Mouse (Mus musculus): Measurements from ENCODE around the gene Stim2.

DNA sequence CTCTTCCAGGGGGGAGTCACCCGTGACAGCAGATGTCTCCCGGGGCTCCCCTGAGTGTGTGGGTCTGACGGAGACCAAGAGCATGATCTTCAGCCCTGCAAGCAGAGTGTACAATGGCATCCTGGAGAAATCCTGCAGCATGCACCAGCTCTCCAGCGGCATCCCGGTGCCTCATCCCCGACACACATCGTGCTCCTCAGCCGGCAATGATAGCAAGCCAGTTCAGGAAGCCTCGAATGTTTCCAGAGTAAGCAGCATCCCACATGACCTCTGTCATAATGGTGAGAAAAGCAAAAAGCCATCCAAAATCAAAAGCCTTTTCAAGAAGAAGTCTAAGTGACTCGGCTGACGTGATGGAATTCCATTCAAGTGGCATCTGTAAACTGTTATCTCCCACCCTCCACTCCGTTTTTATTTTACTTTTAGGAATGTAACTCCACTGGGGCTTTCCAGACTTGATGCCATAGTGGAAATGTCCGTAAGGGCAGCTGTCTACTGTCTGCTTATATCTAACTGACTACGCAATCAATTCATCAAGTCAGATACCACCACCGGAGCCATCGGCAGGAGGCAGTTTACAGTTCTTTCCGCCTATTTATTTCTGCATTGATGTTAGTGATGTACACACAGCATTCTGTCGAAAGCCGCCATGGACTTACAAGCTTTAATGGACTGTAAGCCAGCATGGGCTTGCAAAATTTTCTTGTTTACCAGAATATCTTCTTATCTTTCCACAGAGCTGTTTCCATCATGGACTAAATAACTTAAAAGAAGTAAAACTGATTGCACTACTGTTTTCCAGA lies 120.3 kb downstream of the Stim2 start:
- TF ChIP-seq CTCF (IDR thresholded peaks at IDR 0.05 in 2 of 3, conservative IDR thresholded peaks at IDR 0.05 in 1 of 3; ENCODE audit: control insufficient read depth in 1 of 3, insufficient read depth in 1 of 3, low read depth in 2 of 3, low read length in 3 of 3, poor library complexity in 1 of 3, severe bottlenecking in 1 of 3) = no peak
- no peak for TF ChIP-seq POLR2A (IDR thresholded peaks at IDR 0.05; ENCODE audit: control insufficient read depth in 1 of 2, insufficient read depth in 1 of 2, low read depth in 1 of 2, low read length in 2 of 2, poor library complexity in 1 of 2)
- no peak for TF ChIP-seq RCOR1 (IDR thresholded peaks at IDR 0.05; ENCODE audit: low read depth, low read length)
- TF ChIP-seq KAT2A (conservative IDR thresholded peaks at IDR 0.05; ENCODE audit: low read depth, low read length) = no peak
- no peak for TF ChIP-seq E2F4 (IDR thresholded peaks at IDR 0.05; ENCODE audit: borderline replicate concordance, low read depth, low read length)
- TF ChIP-seq ZKSCAN1 (IDR thresholded peaks at IDR 0.05; ENCODE audit: low read depth, low read length) = no peak
- no peak for TF ChIP-seq CHD2 (IDR thresholded peaks at IDR 0.05; ENCODE audit: low read length)
- no peak for TF ChIP-seq EP300 (IDR thresholded peaks at IDR 0.05; ENCODE audit: low read depth in 1 of 2, low read length in 2 of 2)
- no peak for TF ChIP-seq NELFE (IDR thresholded peaks at IDR 0.05; ENCODE audit: low read depth, low read length)
- no peak for TF ChIP-seq TAL1 (IDR thresholded peaks at IDR 0.05; ENCODE audit: low read length)
- no peak for TF ChIP-seq CHD1 (IDR thresholded peaks at IDR 0.05; ENCODE audit: low read depth, low read length)
- TF ChIP-seq GATA1 (IDR thresholded peaks at IDR 0.05; ENCODE audit: low read depth, low read length) = no peak
- TF ChIP-seq MAX (IDR thresholded peaks at IDR 0.05; ENCODE audit: low read length) = no peak

Measured in MEL (cell line).